Mouse (Mus musculus): ENCODE results near the gene Zswim5. TPM values are rescaled to one million over a fixed set of nuclear protein-coding genes. Genes with fewer than 3 reads are reported as not detected.

The Zswim5 gene
- total RNA-seq, 2 experiments from 2014 or later: 0.34 to 0.41 TPM

DNA sequence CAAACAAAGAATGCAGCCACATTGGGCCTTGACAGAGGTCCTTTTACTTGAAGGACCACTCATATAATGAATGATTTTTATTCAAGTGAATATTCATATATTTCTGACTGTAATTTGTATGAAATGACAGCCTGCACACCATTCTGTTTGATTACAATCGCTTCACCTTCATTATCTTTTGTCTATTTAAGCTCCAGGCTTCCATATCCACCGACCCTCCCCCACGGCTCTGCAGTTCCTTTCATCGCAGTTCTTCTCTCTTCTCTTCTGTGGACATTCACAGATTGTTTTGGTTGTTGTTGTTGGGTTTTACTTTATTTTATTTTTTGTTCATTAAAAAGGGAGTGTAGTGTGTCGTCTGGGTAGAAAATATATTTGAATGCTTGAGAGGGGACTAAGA is 34.0 kb downstream of the Zswim5 start:
- no peak for DNase-seq (ENCODE audit: low spot score in 2 of 2)

DNA sequence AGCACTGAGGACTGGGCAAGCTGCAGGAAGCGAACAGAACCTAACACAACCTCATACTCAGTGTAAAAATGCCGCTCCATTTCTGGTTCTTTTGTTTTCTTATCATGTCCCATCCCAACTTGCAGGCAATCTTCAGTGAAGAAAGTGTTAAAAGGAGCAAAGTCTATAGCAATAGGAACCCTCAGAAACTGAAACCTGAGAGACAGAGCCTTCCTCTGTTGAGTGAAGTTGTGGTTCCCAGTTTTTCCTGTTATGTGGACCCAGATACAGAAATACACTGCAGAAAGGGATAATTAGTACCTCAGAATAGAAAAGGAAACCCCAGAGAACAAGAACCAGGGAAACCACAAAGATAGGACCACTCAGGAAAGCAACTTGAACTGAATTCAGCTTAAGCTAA is 36.1 kb downstream of the Zswim5 start:
- no peak for DNase-seq (ENCODE audit: low spot score in 2 of 2)

DNA sequence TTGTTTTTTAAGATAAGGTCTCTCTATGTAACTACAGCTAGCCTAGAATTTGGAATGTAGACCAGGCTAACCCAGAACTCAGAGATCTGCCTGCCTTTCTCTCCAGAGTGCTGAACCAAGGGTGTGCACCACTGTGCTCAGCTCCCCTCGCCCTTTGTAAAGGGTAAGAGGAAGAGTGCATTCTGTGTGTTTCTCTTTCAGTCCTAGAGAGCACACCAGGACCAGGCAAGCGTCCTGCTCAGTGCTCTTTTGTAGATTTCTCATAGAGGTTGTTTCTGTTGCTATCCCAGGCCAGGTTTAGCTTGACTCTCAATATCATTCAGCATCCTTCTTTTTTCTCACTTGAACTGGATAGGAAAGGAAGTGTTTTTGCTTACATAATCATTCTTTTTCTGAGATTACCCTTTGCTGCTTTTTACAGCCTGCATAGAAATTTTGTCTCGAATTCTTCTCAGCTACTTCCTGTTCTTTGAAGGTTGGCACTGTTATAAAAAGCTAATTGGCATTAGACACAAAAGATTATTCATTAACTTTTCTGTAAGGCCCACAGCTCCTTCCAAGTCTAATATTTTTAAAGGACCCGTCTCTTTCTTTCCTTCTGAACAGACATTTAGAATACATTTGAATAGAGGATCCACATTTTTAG is 51.0 kb downstream of the Zswim5 start:
- no peak for DNase-seq (ENCODE audit: low spot score in 2 of 2)

DNA sequence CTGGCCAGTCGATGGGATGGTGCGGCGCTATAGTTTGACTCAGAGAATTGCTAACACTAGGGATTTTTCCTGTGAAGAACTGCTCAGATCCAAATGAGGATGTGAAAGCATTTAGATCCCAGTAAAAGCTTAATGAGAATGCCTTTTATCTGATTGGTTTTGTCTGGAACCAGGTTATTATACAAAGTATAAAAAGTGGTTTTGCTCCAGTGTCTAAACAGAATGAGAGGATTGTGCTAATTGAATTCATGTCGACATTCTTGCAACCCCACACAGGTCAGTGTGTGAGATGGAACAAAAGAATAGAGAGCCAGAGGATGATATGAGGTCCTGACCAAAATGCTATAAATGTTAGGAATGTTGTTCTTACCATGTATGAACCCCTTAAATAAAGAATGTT is 62.4 kb downstream of the Zswim5 start:
- DNase-seq (ENCODE audit: low spot score in 2 of 2): no peak

DNA sequence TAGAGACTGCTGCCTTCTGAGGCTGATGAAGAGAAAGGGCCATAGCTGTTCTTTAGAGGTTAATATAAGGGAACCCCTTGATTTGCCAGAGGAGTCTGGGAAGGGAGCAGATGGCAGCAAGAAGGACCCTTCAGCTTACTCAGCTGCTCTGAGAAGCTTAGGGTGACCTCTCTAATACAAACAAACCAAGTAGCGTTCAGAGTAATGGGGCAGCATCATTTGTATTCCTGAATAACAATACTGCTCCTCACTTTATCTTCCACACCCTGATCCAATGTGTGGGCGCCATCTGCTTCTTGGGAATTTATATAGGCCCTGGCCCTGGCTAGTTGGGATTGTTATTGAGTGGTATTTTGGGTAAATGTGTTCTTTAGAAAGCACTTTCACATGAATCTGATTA is 65.5 kb downstream of the Zswim5 start:
- no peak for DNase-seq (ENCODE audit: low spot score in 2 of 2)

DNA sequence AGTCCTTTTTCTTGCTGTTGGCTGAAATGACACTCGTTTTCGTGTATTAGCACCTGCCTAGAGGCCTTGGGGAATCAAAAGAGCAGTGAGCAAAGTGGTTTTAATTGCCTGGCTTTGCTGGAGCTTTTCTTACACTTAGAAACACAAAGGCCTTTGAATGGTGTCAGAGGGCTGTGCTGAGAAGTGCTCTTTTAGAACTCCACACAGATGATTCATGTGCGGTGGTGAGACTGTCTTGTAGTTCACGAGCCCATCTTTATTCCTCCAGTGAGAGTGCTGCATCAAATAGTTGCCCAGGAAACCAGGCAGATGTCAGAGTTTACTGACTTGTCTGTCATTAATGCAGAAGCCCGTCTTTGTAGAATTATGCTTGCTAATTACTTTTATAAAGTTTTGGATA is 66.9 kb downstream of the Zswim5 start:
- DNase-seq (ENCODE audit: low spot score in 2 of 2): no peak

DNA sequence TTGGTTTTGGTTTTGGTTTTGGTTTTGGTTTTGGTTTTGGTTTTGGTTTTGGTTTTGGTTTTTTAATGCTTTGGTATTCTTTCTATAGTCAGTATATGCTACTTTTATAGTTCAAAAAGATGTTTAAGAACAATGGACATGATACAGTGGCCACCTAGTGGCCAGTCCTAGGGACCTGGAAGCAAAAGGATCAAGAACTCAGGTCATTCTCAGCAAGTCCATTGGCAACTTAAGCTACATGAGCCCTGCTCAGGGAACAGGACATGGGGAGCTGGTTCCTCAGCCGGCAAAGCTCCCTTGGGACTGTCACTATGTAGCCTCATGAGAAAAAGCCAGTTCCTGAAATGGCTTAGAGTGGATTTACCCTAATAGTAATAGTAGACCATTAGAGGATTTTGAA is 74.5 kb downstream of the Zswim5 start:
- DNase-seq (ENCODE audit: low spot score in 2 of 2): no peak

DNA sequence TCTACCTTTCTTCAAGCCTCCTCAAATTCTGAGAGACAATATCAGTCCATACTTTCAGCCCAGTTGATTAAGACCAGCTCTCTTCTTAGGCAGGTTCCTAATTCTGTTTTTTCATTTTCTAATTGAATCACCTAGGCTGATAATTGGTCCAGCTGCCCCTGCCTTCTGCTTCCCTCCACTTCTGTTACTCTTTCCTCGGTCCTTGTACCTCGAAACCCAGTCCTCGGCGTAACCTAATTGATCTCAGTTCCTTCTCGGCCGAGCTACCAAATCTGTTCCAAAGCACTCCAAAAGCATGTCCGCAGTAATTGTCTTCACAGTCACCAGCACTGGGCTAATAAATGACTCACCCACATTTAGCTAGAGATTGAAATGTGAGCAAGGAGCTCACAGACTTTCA is 77.8 kb downstream of the Zswim5 start:
- DNase-seq (ENCODE audit: low spot score in 2 of 2): no peak

DNA sequence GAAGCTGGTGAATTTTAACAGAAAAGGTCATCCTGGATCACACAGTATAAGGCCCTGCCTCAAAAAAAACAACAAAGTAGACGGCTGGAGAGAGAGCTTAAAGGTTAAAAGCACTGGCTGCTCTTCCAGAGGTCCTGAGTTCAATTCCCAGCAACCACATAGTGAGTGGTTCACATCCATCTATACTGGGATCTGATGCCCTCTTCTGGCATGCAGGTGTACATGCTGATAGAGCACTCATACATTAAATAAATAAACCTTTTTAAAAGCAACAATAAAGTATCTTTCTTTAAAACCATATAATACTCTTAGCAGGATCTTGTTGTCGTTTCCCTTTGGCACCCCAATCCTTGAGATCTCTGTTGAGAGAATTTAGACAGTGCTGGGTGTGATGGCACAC is 99.3 kb downstream of the Zswim5 start:
- DNase-seq (ENCODE audit: low spot score in 2 of 2): no peak

DNA sequence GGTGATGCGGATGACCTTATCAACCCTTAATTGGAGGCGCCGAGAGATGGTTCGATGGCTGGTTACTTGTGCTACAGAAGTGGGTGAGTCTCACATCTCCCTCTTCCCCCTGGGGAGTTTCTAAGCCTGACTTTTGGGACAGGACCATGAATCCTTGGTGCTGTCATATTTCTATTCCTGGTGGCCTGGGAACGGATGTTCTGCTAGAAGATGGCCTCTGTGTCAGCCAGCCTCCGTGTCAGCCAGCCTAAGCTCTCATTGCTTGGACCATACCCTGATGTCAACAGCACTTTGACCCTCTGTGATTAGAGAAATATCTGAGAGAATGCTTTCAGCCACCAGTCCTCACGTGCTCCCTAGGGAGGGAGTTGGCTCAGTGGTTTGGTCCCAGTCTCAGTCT is 108.5 kb downstream of the Zswim5 start:
- DNase-seq (ENCODE audit: low spot score in 2 of 2): no peak

DNA sequence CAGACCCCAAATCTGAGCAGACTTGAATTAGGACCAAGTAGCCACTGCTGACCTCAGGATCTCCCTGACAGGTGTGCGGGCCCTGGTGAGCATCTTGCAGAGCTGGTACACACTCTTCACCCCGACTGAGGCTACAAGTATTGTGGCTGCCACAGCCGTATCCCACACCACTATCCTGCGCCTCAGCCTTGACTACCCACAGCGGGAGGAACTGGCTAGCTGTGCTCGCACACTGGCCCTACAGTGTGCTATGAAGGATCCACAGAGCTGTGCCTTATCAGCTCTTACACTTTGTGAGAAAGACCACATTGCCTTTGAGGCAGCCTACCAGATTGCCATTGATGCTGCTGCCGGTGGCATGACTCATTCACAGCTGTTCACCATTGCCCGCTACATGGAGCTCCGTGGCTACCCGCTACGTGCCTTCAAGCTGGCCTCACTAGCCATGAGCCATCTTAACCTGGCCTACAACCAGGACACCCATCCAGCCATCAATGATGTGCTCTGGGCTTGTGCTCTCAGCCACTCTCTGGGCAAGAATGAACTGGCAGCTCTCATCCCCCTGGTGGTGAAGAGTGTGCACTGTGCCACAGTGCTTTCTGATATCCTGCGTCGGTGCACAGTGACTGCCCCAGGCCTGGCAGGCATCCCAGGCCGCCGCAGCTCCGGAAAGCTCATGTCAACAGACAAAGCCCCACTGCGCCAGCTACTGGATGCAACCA is 109.4 kb downstream of the Zswim5 start:
- DNase-seq (ENCODE audit: low spot score in 2 of 2): peak in 1 of 2 experiments; percentile 65

DNA sequence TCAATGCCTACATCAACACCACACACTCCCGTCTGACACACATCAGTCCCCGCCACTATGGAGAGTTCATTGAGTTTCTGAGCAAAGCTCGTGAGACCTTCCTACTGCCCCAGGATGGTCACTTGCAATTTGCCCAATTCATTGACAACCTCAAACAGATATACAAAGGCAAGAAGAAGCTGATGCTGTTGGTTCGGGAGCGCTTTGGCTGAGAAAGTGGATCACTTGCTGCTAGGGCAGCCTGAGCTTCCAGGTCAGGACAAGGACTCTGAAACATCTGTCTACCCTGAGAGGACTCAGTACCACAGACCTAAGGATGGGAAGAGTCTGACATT is 109.9 kb downstream of the Zswim5 start:
- no peak for DNase-seq (ENCODE audit: low spot score in 2 of 2)

DNA sequence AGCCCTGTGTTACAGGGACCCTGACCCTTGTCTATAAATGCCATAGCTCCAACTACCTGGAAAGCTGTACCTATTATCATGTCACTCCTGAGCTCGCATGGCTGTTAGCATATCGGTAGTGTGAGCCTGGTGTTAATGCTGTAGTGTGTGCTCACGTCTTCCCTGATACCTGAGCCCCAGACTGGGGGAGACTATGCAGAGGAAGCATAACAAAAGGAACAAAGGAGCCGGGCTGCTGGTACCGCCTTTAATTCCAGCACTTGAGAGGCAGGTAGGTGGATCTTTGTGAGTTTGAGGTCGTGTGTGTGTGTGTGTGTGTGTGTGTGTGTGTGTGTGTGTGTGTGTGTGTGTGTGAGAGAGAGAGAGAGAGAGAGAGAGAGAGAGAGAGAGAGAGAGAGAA is 112.6 kb downstream of the Zswim5 start:
- DNase-seq (ENCODE audit: low spot score in 2 of 2): no peak

DNA sequence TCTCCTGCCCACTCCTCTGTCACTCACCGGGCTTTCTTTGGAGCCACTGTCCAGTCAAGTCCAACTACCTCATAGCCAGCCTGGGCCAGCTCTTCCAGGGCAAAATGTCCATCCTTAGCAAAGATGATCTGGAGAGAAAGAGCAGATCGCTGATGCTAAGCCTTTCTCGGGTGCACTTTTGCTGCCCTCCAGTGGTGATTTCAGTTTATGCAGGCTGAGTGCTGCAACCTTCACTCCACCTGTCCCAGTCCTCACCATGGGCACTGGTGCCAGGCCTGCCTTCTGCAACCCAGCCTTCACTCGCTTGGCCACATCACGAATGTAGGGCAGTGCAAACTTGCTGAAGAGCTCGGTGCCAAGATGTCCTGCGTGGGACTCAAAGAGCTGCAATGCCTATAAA is 114.2 kb downstream of the Zswim5 start:
- peak; percentile 45 to 77 for DNase-seq (ENCODE audit: low spot score in 2 of 2)

DNA sequence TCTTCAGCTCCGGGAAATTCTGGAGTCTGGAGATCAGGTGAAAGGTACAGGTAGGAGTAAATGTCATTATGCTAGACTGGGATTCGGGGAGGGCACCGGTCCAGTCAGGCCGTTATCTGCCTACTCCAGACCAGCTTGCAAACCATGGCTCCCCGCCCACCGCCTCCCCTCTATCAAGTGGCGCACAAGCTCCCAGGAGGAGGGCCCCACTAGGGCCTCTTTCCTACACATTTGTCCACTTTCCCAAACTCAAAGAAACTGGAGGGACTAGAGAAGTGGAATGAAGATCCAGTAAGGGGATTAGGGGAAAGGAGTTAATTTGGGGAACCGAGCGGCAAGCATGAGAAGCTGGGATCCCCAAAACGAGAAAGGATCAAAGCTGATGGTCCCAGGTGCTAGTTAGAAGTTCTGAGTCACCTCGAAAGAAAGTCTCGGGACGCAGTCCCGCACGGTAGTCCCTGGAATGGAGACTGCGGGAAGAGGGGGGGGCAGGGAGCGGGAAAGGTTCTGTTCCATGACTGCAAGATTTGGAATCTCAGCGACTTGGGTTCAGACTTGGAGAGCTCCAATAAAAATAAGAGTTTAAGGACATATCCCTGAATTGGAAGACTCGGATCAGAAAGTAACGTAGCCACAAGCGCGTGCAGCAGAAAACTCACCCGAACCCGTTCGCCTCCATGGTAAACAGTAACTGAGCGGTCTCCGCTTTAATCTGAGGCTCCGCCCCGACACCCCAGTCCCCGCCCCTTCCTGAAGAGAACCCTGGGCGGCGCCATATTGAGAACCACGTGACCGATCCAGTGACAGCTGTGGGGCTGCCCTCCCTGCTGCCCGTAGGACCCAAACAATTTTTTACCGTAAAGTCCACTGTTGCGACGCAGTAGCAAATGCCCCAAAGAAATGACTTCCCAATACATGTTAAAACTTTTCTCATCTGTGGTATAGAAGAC is 116.8 kb downstream of the Zswim5 start, which contains the start of gene Urod:
Gene Urod, minus strand, starts transcription at position 742 of the 950 bp plus-strand sequence.
- DNase-seq (ENCODE audit: low spot score in 2 of 2): peak; percentile 82 to 93

DNA sequence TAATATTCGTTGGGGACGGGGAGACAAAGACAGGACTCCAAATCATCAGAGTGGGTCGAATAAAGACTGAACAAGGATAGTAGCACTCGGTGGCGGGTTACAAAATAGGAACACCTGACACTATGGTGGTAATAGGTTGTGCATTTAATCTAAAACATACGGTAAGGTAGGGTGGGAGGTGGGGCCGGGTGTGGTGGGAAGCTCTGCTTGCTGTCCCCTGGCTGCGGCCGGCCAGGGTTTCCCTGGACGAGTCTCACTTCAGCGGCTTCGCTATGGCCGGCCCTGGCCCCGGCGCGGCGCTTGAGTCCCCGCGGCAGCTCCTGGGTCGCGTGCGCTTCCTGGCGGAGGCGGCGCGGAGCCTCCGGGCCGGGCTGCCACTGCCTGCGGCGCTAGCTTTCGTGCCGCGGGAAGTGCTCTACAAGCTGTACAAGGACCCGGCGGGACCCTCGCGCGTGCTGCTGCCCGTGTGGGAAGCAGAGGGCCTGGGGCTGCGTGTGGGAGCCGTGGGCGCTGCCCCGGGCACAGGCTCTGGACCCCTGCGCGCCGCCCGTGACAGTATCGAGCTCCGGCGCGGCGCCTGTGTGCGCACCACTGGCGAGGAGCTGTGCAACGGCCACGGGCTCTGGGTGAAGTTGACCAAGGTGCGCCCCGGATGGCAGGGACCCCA is 118.1 kb downstream of the Zswim5 start, which contains the start of gene Hectd3:
Gene Hectd3, plus strand, starts transcription at position 187 of the 667 bp plus-strand sequence.
- peak; percentile 35 to 61 for DNase-seq (ENCODE audit: low spot score in 2 of 2)

DNA sequence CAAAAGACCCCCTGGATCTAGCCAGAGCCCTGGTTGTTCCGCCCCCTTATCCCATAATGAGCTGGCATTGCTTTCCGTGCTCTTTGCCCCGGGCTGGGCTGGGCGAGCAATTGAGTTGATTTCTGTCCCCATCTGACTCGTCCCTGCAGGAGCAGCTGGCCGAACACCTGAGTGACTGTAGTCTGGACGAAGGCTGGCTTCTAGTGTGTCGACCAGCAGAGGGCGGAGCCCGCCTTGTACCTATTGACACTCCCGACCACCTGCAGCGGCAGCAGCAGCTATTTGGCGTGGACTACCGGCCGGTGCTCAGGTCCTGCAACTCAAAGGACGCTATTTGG is 118.6 kb downstream of the Zswim5 start:
- DNase-seq (ENCODE audit: low spot score in 2 of 2): no peak

DNA sequence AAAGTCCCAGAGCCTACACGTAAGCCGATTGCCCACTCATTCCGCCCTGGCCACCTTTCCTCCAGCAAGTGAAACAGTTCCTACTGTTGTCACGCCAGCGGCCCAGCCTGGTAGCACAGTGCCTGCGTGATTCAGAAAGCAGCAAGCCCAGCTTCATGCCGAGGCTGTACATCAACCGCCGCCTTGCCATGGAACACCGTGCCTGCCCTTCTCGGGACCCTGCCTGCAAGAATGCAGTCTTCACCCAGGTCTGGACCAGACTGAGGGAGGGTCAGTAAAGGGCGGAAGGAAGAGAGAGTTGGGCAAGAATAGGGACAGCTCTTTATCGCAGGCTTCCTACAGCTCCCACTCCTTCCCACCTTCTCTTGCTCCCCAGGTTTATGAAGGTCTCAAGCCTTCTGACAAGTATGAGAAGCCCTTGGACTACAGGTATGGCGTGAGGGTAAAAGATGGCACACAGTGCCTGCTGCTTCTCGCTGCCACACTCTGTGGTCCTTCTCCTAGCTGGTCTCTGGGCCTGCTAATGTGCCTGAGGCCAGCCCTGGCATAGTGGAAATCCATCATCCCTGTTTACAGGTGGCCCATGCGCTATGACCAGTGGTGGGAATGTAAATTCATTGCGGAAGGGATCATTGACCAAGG is 122.5 kb downstream of the Zswim5 start:
- DNase-seq (ENCODE audit: low spot score in 2 of 2): no peak

DNA sequence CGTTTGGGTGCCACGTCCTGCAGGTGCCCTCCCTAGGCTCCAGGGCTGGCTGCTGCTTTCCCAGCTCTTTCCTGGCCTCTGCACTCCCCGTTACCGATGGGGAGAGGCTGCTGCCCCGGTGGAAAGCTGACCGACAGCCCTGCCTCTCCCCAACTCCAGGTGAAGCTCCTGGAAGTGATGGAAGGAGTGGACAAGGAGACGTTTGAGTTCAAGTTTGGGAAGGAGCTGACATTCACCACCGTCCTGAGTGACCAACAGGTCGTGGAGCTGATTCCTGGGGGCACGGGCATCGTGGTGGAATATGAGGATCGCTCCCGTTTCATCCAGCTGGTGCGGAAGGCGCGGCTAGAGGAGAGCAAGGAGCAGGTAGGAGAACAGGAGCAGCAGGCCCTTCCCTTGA is 124.8 kb downstream of the Zswim5 start:
- DNase-seq (ENCODE audit: low spot score in 2 of 2): no peak

DNA sequence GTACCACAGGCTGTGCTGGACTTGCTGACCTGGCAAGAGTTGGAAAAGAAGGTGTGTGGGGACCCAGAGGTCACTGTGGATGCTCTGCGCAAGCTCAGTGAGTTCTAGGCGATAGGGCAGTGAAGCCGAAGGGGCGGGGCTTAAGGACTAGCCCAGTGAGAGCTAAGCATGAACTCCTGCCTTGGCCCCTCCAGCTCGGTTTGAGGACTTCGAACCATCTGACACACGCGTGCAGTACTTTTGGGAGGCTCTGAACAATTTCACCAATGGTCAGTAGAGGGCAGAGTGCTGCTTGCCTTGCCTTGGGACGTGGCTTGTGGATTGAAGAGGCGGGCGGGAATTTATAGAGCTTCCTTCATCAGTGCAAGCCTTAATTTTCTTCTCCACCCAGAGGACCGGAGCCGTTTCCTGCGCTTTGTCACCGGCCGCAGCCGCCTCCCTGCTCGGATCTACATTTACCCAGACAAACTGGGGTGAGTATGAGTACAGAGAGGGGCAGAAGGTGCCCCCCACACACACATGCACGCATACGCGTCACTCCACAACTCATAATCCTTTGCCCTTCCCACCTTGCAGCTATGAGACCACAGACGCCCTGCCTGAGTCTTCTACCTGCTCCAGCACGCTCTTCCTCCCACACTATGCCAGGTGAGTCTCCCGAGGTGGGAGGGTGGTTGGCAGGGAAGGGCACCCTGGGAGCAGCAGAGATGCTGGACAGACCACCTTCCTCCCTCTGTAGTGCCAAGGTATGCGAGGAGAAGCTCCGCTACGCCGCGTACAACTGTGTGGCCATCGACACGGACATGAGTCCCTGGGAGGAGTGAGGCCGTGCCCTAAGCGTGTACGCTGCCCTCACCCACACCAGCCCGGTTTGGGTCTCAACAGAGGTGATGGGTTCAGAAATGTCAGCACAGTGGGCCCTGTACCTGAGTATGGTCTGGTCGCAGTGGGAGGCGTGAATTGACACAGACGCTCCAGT is 125.7 kb downstream of the Zswim5 start:
- DNase-seq (ENCODE audit: low spot score in 2 of 2): peak; percentile 44 to 61

Data from gastrocnemius, postnatal 4 days (tissue).